Mouse (Mus musculus): ENCODE results near the gene Naglu. TPM values are rescaled to one million over a fixed set of nuclear protein-coding genes. Genes with fewer than 3 reads are reported as not detected.
A peak's percentile ranks its signal among the peaks of the same experiment; 100 is the strongest.

Naglu gene
- polyA plus RNA-seq, 1 experiment from 2014 or later, result 11.7 TPM

- no peak overlapping the region for H3K27ac ChIP-seq (replicated peaks)
- peak overlapping the region; percentile 65 for H3K4me3 ChIP-seq (replicated peaks)
- H3K9me3 ChIP-seq (replicated peaks), result no peaks in the 10 kb centered on the region
- no peaks in the 10 kb centered on the region for H3K36me3 ChIP-seq
- ATAC-seq (ENCODE audit: low FRiP score), result no peak
- H3K9ac ChIP-seq (replicated peaks), result 0 out of 2 replicates have a peak overlapping the region, but pooled peaks have one; percentile 91
- 72% methylated on average over 6 of the region's 6 CpGs for WGBS
- H3K27me3 ChIP-seq (replicated peaks), result no peaks in the 10 kb centered on the region
- peak overlapping the region; percentile 97 for H3K4me2 ChIP-seq
- peaks cover 27% of the 10 kb centered on the region for H3K4me1 ChIP-seq
Measured at GRCm38 (mm10) chr11:101070987-101071386, 1.2 kb downstream of the Naglu start.

GRCm38 (mm10) chr11:101071810-101072428 is 2.1 kb downstream of the Naglu start:
- Histone ChIP-seq H3K9ac (replicated peaks) (no peak overlapping the region), H3K27me3 (replicated peaks) (peaks cover 6% of the 10 kb centered on the region), H3K9me3 (replicated peaks) (no peaks in the 10 kb centered on the region), H3K4me1 (peaks cover 21% of the 10 kb centered on the region), H3K27ac (replicated peaks) (no peak overlapping the region), H3K4me2 (no peak overlapping the region), H3K4me3 (replicated peaks) (no peak overlapping the region), H3K36me3 (no peaks in the 10 kb centered on the region; the same call in 1 of the 2 replicates)
- WGBS, result 70% methylated on average over 14 of the region's 14 CpGs
- no peak for ATAC-seq (ENCODE audit: low FRiP score)

- Histone ChIP-seq H3K9ac (replicated peaks) (no peak within 1 kb of the TSS), H3K4me1 (peaks cover 22% of the 10 kb centered on the region), H3K9me3 (replicated peaks) (no peaks in the 10 kb centered on the region), H3K27me3 (replicated peaks) (peaks cover 41% of the 10 kb centered on the region), H3K36me3 (no peaks in the 10 kb centered on the region; the same call in 1 of the 2 replicates), H3K27ac (replicated peaks) (no peak within 1 kb of the TSS), H3K4me3 (replicated peaks) (no peak within 1 kb of the TSS), H3K4me2 (no peak within 1 kb of the TSS)
- WGBS, result 67% methylated on average over 9 of the region's 9 CpGs
- ATAC-seq (ENCODE audit: low FRiP score), result no peak
Measured at GRCm38 (mm10) chr11:101078121-101078520, 8.3 kb downstream of the Naglu start, which contains the start of gene Hsd17b1. TSS of gene Hsd17b1 (plus strand) at chr11:101078411.

GRCm38 (mm10) chr11:101079746-101080145 is 9.9 kb downstream of the Naglu start:
- no peaks in the 10 kb centered on the region; the same call in 1 of the 2 replicates for H3K36me3 ChIP-seq
- H3K27me3 ChIP-seq (replicated peaks), result peaks cover 41% of the 10 kb centered on the region
- no peaks in the 10 kb centered on the region for H3K9me3 ChIP-seq (replicated peaks)
- H3K27ac ChIP-seq (replicated peaks), result no peak overlapping the region
- 0 out of 2 replicates have a peak overlapping the region, but pooled peaks have one; percentile 3 for H3K4me3 ChIP-seq (replicated peaks)
- 2% methylated on average over 27 of the region's 27 CpGs for WGBS
- H3K4me2 ChIP-seq, result peak overlapping the region; percentile 39
- no peak for ATAC-seq (ENCODE audit: low FRiP score)
- H3K9ac ChIP-seq (replicated peaks), result 0 out of 2 replicates have a peak overlapping the region, but pooled peaks have one; percentile 15
- peaks cover 34% of the 10 kb centered on the region for H3K4me1 ChIP-seq

GRCm38 (mm10) chr11:101080421-101080820 is 10.6 kb downstream of the Naglu start:
- no peak for ATAC-seq (ENCODE audit: low FRiP score)
- no peak overlapping the region for H3K4me2 ChIP-seq
- peaks cover 36% of the 10 kb centered on the region for H3K4me1 ChIP-seq
- peaks cover 41% of the 10 kb centered on the region for H3K27me3 ChIP-seq (replicated peaks)
- H3K36me3 ChIP-seq, result peaks cover under 1% of the 10 kb centered on the region; the same call in 1 of the 2 replicates
- H3K9ac ChIP-seq (replicated peaks), result no peak overlapping the region
- H3K4me3 ChIP-seq (replicated peaks), result no peak overlapping the region
- no peaks in the 10 kb centered on the region for H3K9me3 ChIP-seq (replicated peaks)
- H3K27ac ChIP-seq (replicated peaks), result no peak overlapping the region
- 67% methylated on average over 5 of the region's 5 CpGs for WGBS

GRCm38 (mm10) chr11:101081659-101082058 is 11.8 kb downstream of the Naglu start:
- Histone ChIP-seq H3K4me1 (peaks cover 49% of the 10 kb centered on the region), H3K27ac (replicated peaks) (peak overlapping the region; percentile 93), H3K9ac (replicated peaks) (peak overlapping the region; percentile 47), H3K27me3 (replicated peaks) (peaks cover 38% of the 10 kb centered on the region), H3K4me2 (peak overlapping the region; percentile 99), H3K9me3 (replicated peaks) (no peaks in the 10 kb centered on the region), H3K36me3 (peaks cover 2% of the 10 kb centered on the region; the same call in 1 of the 2 replicates), H3K4me3 (replicated peaks) (peak overlapping the region; percentile 82)
- WGBS, result 6% methylated on average over 10 of the region's 10 CpGs
- no peak for ATAC-seq (ENCODE audit: low FRiP score)

GRCm38 (mm10) chr11:101082208-101083082 is 12.6 kb downstream of the Naglu start, which contains the start of gene Coasy:
TSS of gene Coasy (plus strand) at chr11:101082565.
- 0% methylated on average over 51 of the region's 51 CpGs for WGBS
- peak within 1 kb of the TSS; percentile 99 for H3K4me2 ChIP-seq
- peak within 1 kb of the TSS; percentile 93 for H3K27ac ChIP-seq (replicated peaks)
- H3K36me3 ChIP-seq, result 0 out of 2 replicates have a peak, but pooled peaks cover 2% of the 10 kb centered on the region
- ATAC-seq (ENCODE audit: low FRiP score), result peak; percentile 89
- H3K9ac ChIP-seq (replicated peaks), result peak within 1 kb of the TSS; percentile 91
- no peaks in the 10 kb centered on the region for H3K9me3 ChIP-seq (replicated peaks)
- H3K4me3 ChIP-seq (replicated peaks), result peak within 1 kb of the TSS; percentile 82
- peaks cover 30% of the 10 kb centered on the region for H3K27me3 ChIP-seq (replicated peaks)
- H3K4me1 ChIP-seq, result peaks cover 52% of the 10 kb centered on the region

- Histone ChIP-seq H3K36me3 (0 out of 2 replicates have a peak, but pooled peaks cover 2% of the 10 kb centered on the region), H3K9ac (replicated peaks) (peak overlapping the region; percentile 91), H3K4me3 (replicated peaks) (peak overlapping the region; percentile 82), H3K27me3 (replicated peaks) (peaks cover 22% of the 10 kb centered on the region), H3K4me2 (peak overlapping the region; percentile 99), H3K27ac (replicated peaks) (peak overlapping the region; percentile 93), H3K4me1 (peaks cover 59% of the 10 kb centered on the region), H3K9me3 (replicated peaks) (no peaks in the 10 kb centered on the region)
- peak; percentile 2; the same call in 1 of the 2 replicates for ATAC-seq (ENCODE audit: low FRiP score)
- WGBS, result 38% methylated on average over 19 of the region's 19 CpGs
Measured at GRCm38 (mm10) chr11:101083083-101083697, 13.4 kb downstream of the Naglu start.

GRCm38 (mm10) chr11:101084246-101084645 is 14.4 kb downstream of the Naglu start:
- H3K27ac ChIP-seq (replicated peaks), result no peak overlapping the region
- ATAC-seq (ENCODE audit: low FRiP score), result no peak
- H3K9ac ChIP-seq (replicated peaks), result no peak overlapping the region
- H3K4me1 ChIP-seq, result peaks cover 65% of the 10 kb centered on the region
- peaks cover 5% of the 10 kb centered on the region for H3K36me3 ChIP-seq
- no peak overlapping the region for H3K4me3 ChIP-seq (replicated peaks)
- peaks cover 12% of the 10 kb centered on the region for H3K27me3 ChIP-seq (replicated peaks)
- no peaks in the 10 kb centered on the region for H3K9me3 ChIP-seq (replicated peaks)
- H3K4me2 ChIP-seq, result no peak overlapping the region
- WGBS, result 87% methylated on average over 14 of the region's 14 CpGs

- Histone ChIP-seq H3K36me3 (peaks cover 11% of the 10 kb centered on the region), H3K9ac (replicated peaks) (no peak overlapping the region), H3K4me1 (peaks cover 60% of the 10 kb centered on the region), H3K27me3 (replicated peaks) (peaks cover 6% of the 10 kb centered on the region), H3K27ac (replicated peaks) (no peak overlapping the region), H3K4me3 (replicated peaks) (no peak overlapping the region), H3K4me2 (no peak overlapping the region), H3K9me3 (replicated peaks) (no peaks in the 10 kb centered on the region)
- ATAC-seq (ENCODE audit: low FRiP score), result no peak
- WGBS, result 92% methylated on average over 12 of the region's 12 CpGs
Measured at GRCm38 (mm10) chr11:101084811-101085210, 15.0 kb downstream of the Naglu start.
